Mouse (Mus musculus) hindlimb bud, embryonic 11.5 days (tissue): ENCODE data around the gene Ccdc58.
A peak's percentile ranks its signal among the peaks of the same experiment; 100 is the strongest.
"Not testable (repeated sequence)": the region's sequence is repeated elsewhere in the genome, so short reads cannot be mapped to it uniquely, and the experiment has no call there.

Experiments
- DNase-seq: peaks from one replicate; pipeline ENCODE4 v3.0.0-alpha.2; 2012; ENCODE audit warnings: low read depth, low spot score; ENCODE audit errors: extremely low spot score

Ccdc58 gene

DNA sequence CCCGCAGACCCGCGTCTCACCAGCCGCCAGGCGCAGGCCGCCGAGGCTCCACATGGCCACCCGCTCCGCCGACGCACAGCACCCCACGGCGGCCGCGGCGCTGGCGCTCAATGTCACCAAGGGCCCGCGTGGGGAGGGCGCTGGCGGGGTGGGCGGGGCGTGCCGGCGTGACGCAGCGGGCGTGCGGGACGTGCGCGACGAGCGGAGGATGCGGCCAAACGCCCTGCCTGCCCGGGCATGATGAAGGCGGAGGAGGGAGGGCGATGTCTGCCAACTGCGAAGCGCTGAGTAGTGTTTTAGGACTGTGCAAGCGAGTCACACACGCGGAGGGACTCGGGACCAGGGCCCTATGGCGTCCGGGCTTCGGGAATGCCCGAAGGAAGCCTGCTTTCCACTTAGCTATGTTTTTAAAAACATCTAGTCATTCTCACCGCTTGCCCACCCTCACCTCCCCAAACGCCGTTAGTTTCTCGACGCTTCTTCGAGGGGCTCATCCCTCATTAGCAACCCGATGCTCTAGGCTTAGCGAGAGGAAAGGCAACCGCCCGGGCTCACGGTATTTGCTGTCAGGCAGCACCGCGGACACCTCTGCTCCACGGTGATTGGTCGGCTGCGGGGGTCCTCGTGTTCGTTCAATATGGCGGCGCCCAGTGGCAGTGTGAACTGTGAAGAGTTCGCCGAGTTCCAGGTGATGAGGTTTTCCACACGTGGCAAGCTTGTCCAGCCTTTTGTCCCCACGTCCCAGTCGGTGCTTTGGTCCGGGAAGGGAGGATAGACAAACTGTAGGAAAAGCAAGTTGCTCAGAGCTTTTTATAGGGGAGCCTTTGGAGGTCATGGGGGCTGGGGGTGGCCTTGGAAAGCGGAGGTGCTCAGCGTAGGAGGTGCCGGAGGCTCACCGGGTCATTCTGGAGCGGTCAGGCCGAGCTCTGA is at the start of gene Ccdc58, which contains the start of gene Fam162a:
Gene Ccdc58, plus strand, starts transcription at position 236 of the 930 bp plus-strand sequence.
Gene Fam162a, minus strand, starts transcription at position 145 of the 930 bp plus-strand sequence.
- peak; percentile 56 for DNase-seq

DNA sequence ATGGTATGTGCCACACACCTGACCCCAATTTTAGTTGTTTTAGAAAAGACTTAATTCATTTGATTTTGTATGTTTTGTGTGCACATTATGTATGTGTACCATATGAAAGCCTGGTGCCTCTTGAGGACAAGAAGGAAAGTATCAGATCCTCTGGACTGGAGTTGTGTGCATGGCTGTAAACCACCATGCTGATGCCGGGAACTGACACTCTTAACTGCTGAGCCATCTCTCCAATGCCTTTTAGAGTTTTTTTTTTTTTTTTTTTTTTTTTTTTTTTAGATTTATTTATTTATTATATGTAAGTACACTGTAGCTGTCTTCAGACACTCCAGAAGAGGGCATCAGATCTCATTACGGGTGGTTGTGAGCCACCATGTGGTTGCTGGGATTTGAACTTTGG is 43.4 kb upstream of the Ccdc58 start:
- not testable (repeated sequence) for DNase-seq

DNA sequence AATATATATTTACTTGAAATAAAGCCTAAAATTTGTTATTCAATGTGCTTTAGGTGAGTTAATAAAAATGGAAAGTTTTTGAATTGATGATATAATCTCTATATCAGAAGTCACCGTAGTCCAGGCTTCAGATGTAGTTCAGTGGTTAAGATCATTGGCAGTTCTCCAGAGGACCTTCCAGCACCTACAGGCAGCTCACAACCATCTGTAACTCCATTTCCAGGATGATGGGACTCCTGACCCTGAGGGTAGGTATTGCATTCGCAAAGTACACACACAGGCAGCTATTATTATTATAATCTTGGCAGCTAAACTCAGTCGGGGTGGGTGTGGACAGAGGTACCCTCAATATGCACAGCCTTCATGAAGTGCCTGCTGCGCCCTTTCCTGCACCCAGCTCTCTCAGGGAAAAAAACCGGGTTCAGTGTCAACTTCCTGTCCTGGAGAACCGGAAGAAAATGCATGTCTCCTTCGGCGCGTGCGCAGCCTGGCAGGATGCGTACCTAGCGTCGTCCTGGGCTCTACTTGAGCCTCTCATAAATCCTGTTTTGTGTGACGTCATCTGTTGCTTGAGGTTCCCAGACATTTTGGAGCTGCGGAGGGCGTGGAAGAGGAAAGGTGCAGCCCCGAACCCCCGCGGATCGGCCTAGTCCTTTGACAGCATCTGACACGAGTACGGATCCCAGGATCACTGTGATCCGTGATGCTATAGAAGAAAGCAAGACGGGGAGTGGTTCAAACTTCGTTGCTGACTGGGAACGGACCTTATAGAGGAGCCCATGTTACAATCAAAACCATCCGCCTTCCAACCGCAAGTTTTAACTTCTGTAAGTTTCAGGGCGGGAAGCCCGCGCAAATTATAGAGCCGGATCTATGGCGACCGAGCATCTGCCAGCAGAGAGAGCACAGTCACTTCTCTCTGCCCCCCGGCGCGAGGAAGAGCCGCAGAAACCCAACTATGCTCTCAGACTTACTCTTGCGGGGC is 30.6 kb upstream of the Ccdc58 start, which contains the start of gene Wdr5b:
Gene Wdr5b, plus strand, starts transcription at position 551 of the 985 bp plus-strand sequence.
- DNase-seq: peak; percentile 96

DNA sequence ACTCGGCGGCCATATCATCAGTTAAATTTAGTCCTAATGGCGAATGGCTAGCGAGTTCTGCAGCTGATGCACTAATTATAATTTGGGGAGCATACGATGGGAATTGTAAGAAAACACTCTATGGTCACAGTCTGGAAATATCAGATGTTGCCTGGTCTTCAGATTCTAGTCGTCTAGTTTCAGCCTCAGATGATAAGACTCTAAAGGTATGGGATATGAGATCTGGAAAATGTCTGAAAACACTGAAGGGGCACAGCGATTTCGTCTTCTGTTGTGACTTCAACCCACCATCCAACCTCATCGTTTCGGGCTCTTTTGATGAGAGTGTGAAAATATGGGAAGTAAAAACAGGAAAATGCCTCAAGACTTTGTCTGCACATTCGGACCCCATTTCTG is 29.9 kb upstream of the Ccdc58 start:
- no peak for DNase-seq

DNA sequence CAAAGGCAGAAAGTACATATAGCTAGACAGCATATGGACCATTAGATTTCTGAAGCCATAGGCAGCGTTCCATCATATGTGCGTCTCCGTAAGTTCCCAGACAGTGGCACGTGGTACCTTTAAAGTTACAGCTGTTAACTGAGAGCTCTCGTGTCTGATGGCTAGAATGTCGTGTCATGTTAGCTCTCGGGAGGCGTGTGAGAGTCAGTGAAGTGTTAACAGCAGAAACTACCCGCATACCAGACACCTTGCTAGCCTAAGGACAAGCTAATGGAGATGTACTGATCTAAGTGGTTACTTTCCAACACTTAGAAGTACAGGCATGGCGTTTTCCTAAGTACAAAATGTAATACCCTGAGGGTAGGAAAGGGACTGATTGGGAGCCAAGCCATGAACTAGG is 28.4 kb upstream of the Ccdc58 start:
- no peak for DNase-seq

DNA sequence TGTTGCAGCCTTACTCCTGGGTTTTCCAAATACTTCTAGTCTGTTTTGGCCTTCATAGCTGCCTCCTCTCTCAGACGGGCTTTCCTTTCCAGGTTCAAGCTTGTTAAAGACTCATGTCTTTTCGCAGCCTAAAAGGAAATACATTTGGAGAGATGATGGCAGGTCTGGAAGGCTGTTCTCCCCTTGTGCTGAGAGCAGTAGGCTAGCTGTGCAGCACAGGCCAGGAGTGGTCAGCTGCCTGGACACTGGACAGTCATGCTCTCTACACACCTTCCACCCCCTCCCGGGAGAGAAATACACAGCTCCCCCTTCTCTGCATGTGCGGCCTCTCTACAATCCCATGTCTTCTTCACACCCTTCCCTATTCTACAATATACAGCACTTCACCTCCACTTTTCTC is 27.5 kb upstream of the Ccdc58 start:
- no peak for DNase-seq

DNA sequence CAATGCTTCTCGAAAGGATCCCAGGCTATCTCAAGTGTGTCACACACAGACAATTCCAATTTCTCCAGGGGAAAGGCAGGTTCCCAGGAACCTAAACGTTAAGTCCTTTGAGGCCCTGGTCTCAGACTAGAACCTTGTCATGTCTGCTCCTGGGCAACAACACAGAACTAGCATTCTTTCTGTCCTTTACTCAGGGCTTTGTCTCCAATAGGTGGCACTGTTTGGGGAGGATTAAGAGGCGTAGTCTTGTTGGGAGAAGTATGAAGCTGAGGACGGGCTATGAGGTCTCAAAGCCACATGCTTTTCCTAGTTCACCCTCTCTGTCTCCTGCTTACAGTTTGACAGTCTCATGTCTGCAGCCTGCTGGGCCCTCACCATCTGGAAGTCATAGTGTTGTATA is 23.9 kb upstream of the Ccdc58 start:
- DNase-seq: no peak

DNA sequence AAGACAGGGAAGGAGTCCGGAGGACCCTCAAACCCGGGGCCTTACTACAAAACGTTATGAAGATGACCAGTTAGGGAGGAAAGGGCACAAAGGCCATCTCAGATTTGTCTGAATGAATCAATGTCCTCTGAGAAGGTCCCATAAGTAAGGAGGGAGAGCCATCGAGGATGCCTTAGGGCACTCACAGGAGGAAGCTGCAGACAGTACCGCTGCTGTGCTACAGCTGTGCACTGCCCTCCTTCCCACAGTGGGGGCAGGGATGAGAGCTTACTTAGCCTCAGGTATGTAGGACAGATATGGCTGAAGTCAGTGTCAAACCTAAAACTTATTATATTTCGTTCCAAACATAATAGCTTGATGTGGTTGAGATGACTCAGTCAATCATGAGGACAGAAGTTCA is 20.0 kb upstream of the Ccdc58 start:
- DNase-seq: no peak

DNA sequence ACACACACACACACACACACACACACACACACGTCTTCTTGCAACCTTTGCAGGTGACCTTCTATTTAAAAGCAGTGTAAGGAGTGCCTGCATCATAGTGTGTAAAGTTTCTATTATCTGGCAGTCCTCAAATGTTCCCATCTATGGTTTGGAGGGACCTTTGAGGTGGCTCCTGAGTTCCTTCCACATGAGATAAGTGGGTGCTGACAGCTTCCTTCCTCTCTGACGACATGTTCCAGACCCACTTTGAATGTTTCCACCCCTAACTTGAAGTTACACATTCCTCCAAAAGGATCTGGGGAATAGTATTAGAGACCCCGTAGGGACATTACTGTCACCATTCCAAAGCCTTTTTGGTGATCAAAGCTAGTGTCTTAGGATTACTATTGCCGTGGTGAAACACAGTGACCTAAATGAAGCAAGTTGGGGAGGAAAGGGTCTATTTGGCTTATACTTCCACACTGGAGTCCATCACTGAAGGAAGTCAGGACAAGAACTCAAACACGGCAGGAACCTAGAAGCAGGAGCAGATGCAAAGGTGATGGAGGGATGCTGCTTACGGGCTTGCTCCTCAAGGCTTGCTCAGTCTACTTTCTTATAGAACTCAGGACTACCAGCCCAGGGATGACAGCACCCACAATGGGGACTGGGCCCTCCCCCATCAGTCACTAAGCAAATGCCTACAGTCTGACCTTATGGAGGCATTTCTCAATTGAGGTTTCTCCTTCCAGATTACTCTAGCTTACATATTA is 17.8 kb upstream of the Ccdc58 start:
- DNase-seq: no peak

DNA sequence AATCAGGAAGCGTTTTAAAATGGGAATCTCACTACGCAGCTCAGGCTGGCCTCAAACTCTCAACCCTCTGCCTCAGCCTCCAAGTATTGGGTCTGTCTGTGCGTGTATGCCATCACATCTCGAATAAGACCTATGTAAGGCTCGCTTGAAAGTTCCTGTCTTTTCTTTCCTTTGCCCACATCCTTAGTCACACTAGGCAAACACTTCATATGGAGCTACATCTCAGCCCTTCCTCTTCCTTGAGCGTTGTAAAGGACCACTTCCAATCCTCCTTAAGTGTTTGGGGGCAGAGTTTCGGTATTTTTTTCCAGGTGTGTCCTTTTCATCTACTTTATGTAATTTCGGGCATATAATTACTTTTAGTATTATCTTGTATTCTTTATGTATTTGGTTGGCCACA is 16.6 kb upstream of the Ccdc58 start:
- no peak for DNase-seq

DNA sequence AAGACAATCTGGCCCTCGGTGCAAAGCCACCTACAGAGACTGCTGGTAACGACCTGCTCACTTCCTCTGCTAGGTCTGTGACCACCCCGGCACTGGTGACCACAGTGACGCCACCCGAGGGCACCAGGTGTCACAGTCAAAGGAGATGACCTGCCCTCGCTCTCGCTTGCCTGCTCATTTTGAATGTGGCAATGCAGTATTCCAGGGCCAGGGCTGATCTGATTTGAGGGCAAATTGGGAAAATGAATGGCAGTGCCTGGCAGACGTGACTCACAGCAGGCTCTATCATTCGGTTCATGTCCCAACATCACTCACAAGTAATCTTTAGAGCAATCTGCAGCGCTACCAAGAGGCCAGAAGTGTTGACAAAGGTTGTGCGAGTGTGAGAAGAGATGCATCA is 15.1 kb upstream of the Ccdc58 start:
- DNase-seq: no peak

DNA sequence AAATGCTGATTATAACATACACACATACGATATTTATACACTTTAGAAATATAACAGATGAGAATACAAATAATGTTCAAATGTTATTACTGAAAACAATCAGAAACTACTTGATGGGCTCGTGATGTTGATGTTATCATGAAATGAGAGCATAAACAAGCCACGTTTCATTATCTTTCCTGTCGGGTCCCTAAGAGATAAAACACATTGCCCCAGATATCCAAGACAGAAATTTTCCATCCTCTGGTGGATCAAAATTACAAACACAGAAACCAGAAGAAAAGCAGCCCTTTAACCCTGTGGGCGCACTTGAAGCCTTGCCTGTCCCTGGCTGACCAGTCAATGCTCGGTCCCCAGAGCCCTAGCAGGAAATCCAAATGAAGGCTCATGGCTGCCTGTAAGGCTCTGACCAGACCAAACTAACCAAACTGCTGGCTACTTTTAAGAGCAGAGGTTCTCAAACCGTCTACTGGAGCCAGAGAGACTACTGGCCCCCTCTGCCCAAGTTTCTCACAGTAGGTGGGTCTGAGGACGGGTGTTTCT is 13.5 kb upstream of the Ccdc58 start:
- DNase-seq: no peak

DNA sequence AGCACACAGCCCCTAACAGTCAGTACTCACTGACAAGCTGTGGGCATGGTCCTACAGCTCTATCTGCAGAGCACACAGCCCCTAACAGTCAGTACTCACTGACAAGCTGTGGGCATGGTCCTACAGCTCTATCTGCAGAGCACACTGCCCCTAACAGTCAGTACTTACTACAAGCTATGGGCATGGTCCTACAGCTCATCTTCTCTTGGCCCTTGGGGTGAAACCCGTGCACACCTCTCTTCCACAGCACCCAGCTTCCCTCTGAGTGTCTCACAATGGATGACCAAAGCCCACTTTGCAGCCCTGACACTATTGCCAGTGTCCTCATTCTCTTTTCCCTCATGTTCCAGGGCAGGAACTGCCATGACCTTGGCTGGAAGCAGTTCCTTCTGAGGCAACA is 9.0 kb upstream of the Ccdc58 start:
- not testable (repeated sequence) for DNase-seq

DNA sequence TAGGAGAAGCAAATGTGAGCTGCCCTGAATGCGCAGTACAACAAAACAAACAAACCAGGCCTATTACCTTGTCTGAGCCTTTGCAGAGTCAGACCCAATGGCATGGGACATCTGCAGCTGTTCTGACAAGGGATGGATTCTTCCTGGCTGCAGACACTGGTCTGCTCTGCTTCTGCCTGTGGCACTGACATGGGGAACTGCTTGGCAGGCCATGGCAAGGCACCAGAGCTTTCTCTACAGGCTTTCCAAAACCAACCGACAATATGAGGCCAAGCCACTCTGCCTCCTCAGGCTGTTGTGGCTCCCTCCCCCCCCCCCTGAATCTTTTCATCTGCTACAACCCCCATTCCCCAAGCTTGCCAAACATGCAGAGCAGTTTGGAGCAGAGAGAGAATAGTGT is 8.2 kb upstream of the Ccdc58 start:
- no peak for DNase-seq

DNA sequence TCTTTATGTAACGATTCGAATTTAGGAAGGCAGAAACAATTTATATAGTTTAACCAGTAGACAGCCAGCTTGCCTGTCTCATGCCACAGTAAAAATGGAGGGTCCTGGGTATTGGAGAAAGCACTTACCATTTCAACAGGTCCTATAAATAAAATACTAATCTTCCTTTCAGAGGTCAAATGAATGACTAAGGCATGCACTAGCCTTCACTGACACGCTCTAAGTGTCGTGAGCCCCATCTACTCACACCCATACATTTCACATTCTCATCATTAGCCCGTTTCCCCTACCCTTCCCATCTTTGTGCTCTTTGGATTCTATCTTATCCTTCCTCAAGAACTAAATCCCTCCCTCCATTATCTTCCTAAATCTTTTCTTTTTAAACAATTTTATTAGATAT is 6.6 kb upstream of the Ccdc58 start:
- DNase-seq: no peak

DNA sequence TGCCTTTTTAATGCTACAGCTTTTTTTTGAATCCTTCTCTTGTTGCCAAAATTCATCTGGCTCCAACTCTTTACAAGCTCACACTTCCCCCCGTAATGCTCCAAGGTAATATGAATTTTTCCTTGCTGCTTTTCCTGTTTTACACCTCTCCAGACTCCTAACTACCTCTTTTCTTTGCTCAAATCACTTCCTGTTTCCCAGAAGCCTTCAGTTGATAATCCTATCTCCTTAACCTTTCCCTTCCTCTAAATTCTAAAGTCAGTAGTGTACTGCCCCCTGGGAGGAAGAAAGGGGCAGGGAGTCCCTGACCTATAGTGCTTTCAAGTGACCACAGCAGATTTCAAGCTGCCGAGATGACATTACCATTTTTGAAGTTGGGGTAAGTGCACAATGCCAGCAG is 3.8 kb upstream of the Ccdc58 start:
- DNase-seq: no peak

DNA sequence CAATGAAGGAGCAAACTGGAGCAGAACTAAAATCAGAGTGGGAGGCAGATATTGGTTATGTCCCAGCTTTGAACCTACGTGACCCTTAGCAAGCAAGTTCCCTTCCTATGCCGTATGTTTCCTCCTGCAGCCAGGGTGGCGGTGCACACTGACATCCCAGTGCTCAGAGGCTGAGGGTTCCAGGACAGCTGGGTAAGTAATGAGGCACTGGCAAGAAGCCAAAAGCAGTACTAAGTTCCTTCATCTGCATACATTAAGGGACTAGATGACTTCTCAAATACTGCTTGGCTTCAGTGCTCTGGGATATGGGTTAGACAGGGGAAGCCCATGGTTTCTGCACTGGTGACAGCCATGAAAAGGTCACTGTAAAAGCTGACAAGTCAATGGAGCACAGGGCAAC is 3.1 kb upstream of the Ccdc58 start:
- no peak for DNase-seq

DNA sequence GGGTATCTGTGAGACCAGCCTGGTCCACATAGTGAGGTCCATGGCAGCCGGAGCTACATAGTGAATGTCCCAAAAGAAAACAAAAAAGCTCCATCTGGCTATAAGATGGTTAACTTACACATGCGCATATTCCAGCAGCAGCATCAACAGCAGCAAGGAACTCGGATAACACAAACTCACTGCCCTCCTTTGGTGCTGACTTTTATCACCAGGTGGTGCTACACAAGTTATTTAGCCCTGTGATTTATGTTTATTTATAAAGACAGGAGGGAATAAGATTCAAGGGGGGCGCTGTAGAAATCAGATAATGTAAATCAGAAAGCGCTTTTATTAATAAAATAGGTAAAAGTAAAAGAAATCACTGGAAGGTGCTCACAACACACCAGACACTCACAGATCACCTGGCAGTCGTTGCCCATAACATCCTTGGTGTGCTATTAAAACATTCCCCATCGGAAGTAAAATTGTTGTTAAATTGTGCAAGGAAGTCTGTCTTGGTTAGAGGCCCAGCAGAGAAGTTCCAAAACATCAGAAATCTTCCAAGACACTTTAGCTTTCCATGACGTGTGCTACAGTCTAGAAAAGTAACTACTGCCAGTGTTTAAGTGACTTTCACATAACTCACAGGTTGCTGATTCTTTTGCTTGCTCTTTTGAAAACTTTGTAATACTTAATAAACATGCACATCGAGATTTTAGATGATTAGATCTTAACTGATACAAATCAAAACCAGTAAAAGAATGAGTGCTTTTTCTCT is 1.5 kb upstream of the Ccdc58 start:
- no peak for DNase-seq

DNA sequence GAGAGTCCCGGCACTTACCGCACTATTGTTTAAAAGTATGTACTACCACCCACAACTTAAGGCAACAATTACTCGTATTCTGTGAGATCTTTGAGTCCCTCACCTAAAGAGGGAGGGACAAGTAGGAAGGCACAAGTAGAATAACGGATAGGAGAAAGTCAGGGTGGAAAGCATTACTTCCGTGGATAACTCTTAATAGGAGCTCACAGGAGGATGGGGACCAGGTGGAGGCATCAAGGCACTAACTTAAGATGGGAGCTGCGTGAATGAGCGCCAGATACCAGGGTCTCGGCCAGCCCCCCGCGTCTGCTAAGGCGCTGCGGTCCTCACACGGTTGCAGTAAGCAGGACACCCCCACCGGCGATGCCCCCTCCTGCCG is 425 bp upstream of the Ccdc58 start:
- no peak for DNase-seq
